Mouse (Mus musculus): ENCODE results near the gene Cwc22. TPM values are rescaled to one million over a fixed set of nuclear protein-coding genes. Genes with fewer than 3 reads are reported as not detected.

Gene Cwc22
- polyA plus RNA-seq, 1 experiment, result 5.6 TPM

GRCm38 (mm10) chr2:77925187-77925924, 20.8 kb downstream of the Cwc22 start:
- no peak for DNase-seq (ENCODE audit: low read depth)

GRCm38 (mm10) chr2:77924003-77924402, 22.2 kb downstream of the Cwc22 start:
- DNase-seq (ENCODE audit: low read depth), result no peak

- DNase-seq (ENCODE audit: low read depth), result no peak
Measured at GRCm38 (mm10) chr2:77923182-77923581, 23.0 kb downstream of the Cwc22 start.

GRCm38 (mm10) chr2:77921307-77921706, 24.9 kb downstream of the Cwc22 start:
- DNase-seq (ENCODE audit: low read depth), result no peak

- DNase-seq (ENCODE audit: low read depth), result no peak
Measured at GRCm38 (mm10) chr2:77920621-77921020, 25.6 kb downstream of the Cwc22 start.

GRCm38 (mm10) chr2:77918474-77918873, 27.7 kb downstream of the Cwc22 start:
- DNase-seq (ENCODE audit: low read depth), result no peak

- no peak for DNase-seq (ENCODE audit: low read depth)
Measured at GRCm38 (mm10) chr2:77918006-77918405, 28.2 kb downstream of the Cwc22 start.

- no peak for DNase-seq (ENCODE audit: low read depth)
Measured at GRCm38 (mm10) chr2:77917360-77917734, 28.8 kb downstream of the Cwc22 start.

GRCm38 (mm10) chr2:77916586-77917359, 29.4 kb downstream of the Cwc22 start:
- no peak for DNase-seq (ENCODE audit: low read depth)

- DNase-seq (ENCODE audit: low read depth), result no peak
Measured at GRCm38 (mm10) chr2:77915187-77915586, 31.0 kb downstream of the Cwc22 start.

- DNase-seq (ENCODE audit: low read depth), result no peak
Measured at GRCm38 (mm10) chr2:77913628-77914027, 32.5 kb downstream of the Cwc22 start.

- DNase-seq (ENCODE audit: low read depth), result no peak
Measured at GRCm38 (mm10) chr2:77912197-77912596, 34.0 kb downstream of the Cwc22 start.

- DNase-seq (ENCODE audit: low read depth), result no peak
Measured at GRCm38 (mm10) chr2:77911452-77911851, 34.7 kb downstream of the Cwc22 start.

GRCm38 (mm10) chr2:77910216-77910615, 36.0 kb downstream of the Cwc22 start:
- no peak for DNase-seq (ENCODE audit: low read depth)

- no peak for DNase-seq (ENCODE audit: low read depth)
Measured at GRCm38 (mm10) chr2:77907164-77907563, 39.0 kb downstream of the Cwc22 start.

- no peak for DNase-seq (ENCODE audit: low read depth)
Measured at GRCm38 (mm10) chr2:77905023-77905422, 41.2 kb downstream of the Cwc22 start.

- DNase-seq (ENCODE audit: low read depth), result no peak
Measured at GRCm38 (mm10) chr2:77904495-77904894, 41.7 kb downstream of the Cwc22 start.

- DNase-seq (ENCODE audit: low read depth), result no peak
Measured at GRCm38 (mm10) chr2:77903979-77904378, 42.2 kb downstream of the Cwc22 start.

GRCm38 (mm10) chr2:77903098-77903497, 43.1 kb downstream of the Cwc22 start:
- no peak for DNase-seq (ENCODE audit: low read depth)

GRCm38 (mm10) chr2:77901269-77901668, 44.9 kb downstream of the Cwc22 start:
- no peak for DNase-seq (ENCODE audit: low read depth)

- no peak for DNase-seq (ENCODE audit: low read depth)
Measured at GRCm38 (mm10) chr2:77900741-77901140, 45.4 kb downstream of the Cwc22 start.

GRCm38 (mm10) chr2:77900111-77900510, 46.1 kb downstream of the Cwc22 start:
- no peak for DNase-seq (ENCODE audit: low read depth)

- no peak for DNase-seq (ENCODE audit: low read depth)
Measured at GRCm38 (mm10) chr2:77898436-77898835, 47.7 kb downstream of the Cwc22 start.
